Mouse (Mus musculus) ES-E14 (cell line): Measurements from ENCODE around the gene Slc48a1. TPM values are rescaled to one million over a fixed set of nuclear protein-coding genes. Genes with fewer than 3 reads are reported as not detected.

ENCODE experiments used
- DNase-seq: peaks from one replicate; pipeline ENCODE4 v3.0.0-alpha.2; 2013; ENCODE audit warnings: low read depth, low spot score
- H3K27ac ChIP-seq: 2 replicates; pipeline ENCODE4 v1.5.1; 2012; ENCODE audit warnings: low read depth, mild to moderate bottlenecking, low read length, moderate library complexity, mixed read lengths; ENCODE audit not compliant: poor library complexity, insufficient read depth, severe bottlenecking
- H3K36me3 ChIP-seq: 2 replicates; pipeline ENCODE4 v1.6.1; 2012; ENCODE audit warnings: mild to moderate bottlenecking, low read length, moderate library complexity, mixed read lengths; ENCODE audit not compliant: control insufficient read depth, poor library complexity, insufficient read depth, severe bottlenecking
- H3K4me1 ChIP-seq, 2 experiments: fragments of 150-350 bp in 1 of 2; sonication (generic) in 1 of 2; 2 replicates each; pipeline ENCODE4 v1.6.1; 2012; ENCODE audit warnings: low read length in 2 of 2, mild to moderate bottlenecking in 1 of 2, mixed read lengths in 1 of 2; ENCODE audit not compliant: control insufficient read depth in 2 of 2, insufficient read depth in 2 of 2, poor library complexity in 1 of 2
- H3K4me3 ChIP-seq, 2 experiments: fragments of 150-350 bp in 1 of 2; sonication (generic) in 1 of 2; 2 replicates each; pipeline ENCODE4 v1.5.1; 2012; ENCODE audit warnings: low read length in 2 of 2, low read depth in 1 of 2, mild to moderate bottlenecking in 1 of 2, mixed read lengths in 1 of 2; ENCODE audit not compliant: insufficient read depth in 1 of 2, poor library complexity in 1 of 2, severe bottlenecking in 1 of 2
- H3K9ac ChIP-seq: 2 replicates; pipeline ENCODE4 v1.6.1; 2012; ENCODE audit warnings: low read depth, mild to moderate bottlenecking, low read length, mixed read lengths; ENCODE audit not compliant: poor library complexity, insufficient read depth, severe bottlenecking
- H3K9me3 ChIP-seq: fragments of 150-350 bp; sonication (generic); 2 replicates; pipeline ENCODE4 v1.6.1; 2012; ENCODE audit warnings: low read depth, mild to moderate bottlenecking, low read length; ENCODE audit not compliant: control insufficient read depth, insufficient read depth
- CHD2 ChIP-seq: IDR thresholded peaks from 2 replicates; pipeline ENCODE4 v1.6.1; 2014; ENCODE audit warnings: mild to moderate bottlenecking, low read depth, low read length, inconsistent platforms
- HCFC1 ChIP-seq: IDR thresholded peaks from 2 replicates; pipeline ENCODE4 v1.6.1; 2012; ENCODE audit warnings: low read length, inconsistent platforms, borderline replicate concordance; ENCODE audit not compliant: insufficient read depth
- MAFK ChIP-seq: IDR thresholded peaks from 2 replicates; pipeline ENCODE4 v1.6.1; 2014; ENCODE audit warnings: mild to moderate bottlenecking, low read depth, low read length, inconsistent platforms; ENCODE audit not compliant: insufficient read depth
- ZC3H11A ChIP-seq: IDR thresholded peaks from 2 replicates; pipeline ENCODE4 v1.6.1; 2012; ENCODE audit warnings: low read depth, mild to moderate bottlenecking, inconsistent platforms, low read length, borderline replicate concordance
- ZNF384 ChIP-seq: IDR thresholded peaks from 2 replicates; pipeline ENCODE4 v1.6.1; 2012; ENCODE audit warnings: low read depth, low read length, inconsistent platforms
- in situ Hi-C, 2 experiments: fragments of 600-800 bp; cut with MboI; formaldehyde crosslinking; loops; one replicate each; pipeline ENCODE4 v1.15.1; 2025; ENCODE audit warnings: low sequenced_read_pairs in 2 of 2, inconsistent platforms in 1 of 2; ENCODE audit not compliant: unreplicated experiment in 2 of 2
- total RNA-seq: library from RNA; depleted of rRNA; stranded (reverse); fragments of 300-350 nt; gene quantifications from 2 replicates; pipeline ENCODE4 v1.2.3, GENCODE M21; 2012

Gene Slc48a1
- total RNA-seq, 1 experiment = 18.6 TPM

DNA sequence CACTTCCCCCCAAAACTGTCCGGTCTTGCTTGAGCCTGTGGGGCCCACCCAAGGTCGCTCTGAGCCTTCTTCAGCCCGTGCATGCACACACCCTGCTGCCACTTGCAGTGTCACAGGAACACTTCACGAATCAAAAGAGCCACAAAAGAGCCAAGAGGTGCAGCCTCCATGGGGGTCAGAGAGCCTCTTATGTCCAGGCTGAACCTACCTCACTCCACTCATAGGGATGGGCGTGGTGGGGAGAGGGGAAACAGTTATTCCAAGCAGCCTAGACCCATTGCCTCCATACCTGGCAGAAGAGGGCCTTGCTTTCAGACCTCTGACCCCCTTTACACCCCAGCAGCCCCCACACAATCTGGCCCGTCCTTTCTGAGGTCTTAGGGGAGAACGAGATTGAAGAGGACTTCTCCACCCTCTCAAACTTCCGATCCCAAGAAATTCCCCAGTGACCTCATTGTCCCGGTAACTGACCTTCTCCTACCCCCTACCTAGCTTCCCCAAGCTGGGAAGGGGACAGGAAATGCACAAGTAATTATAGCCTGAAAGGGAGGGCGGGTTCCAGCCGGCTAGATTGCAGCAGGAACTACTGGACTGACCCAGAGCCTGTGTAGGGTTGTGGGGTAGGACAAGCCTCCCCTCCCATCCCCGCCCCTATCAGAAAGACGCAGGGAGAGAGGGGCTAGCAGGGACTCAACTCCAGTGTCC lies 13.1 kb upstream of the Slc48a1 start:
- H3K9me3 ChIP-seq = no peaks in the 10 kb centered on the region
- TF ChIP-seq MAFK = no peak
- no peak for TF ChIP-seq ZNF384
- TF ChIP-seq ZC3H11A = no peak
- no peak for TF ChIP-seq CHD2
- no peak for TF ChIP-seq HCFC1
- peak overlapping the region in 1 of 2 experiments; percentile 28; a peak in 2 of 4 replicates for H3K4me3 ChIP-seq
- no peak overlapping the region for H3K9ac ChIP-seq
- no peaks in the 10 kb centered on the region for H3K36me3 ChIP-seq
- DNase-seq = no peak
- no peak overlapping the region for H3K27ac ChIP-seq
- H3K4me1 ChIP-seq = peaks cover 8 to 26% of the 10 kb centered on the region in 2 experiments; a peak in 3 of 4 replicates
- in situ Hi-C loops = no loop called here

DNA sequence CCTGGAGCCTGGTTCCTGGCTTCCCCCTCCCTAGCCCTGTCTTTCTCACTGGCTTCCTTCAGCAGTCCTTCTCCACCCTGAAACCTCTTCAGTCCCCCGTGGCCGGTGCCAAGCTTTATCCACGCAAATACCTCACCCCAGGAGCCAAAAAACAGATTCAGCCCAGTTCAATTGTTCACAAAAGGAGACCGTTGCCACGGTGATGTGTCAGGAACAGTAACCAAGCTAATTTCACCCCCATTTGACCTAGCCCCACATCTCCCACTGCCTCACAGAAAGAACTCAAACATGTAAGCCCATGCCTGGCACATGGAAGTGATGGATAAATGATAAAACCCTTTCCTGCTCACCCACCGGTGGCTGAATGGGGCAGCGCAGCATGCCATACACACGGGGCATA lies 12.1 kb upstream of the Slc48a1 start:
- H3K9ac ChIP-seq = no peak overlapping the region
- in situ Hi-C loops = no loop called here
- TF ChIP-seq ZNF384 = no peak
- no peak for TF ChIP-seq ZC3H11A
- TF ChIP-seq CHD2 = no peak
- H3K4me3 ChIP-seq = peak overlapping the region; percentile 62 to 68; a peak in 2 of 4 replicates
- no peaks in the 10 kb centered on the region for H3K36me3 ChIP-seq
- no peaks in the 10 kb centered on the region for H3K9me3 ChIP-seq
- no peak overlapping the region for H3K27ac ChIP-seq
- DNase-seq = no peak
- peaks cover 8 to 26% of the 10 kb centered on the region in 2 experiments; a peak in 3 of 4 replicates for H3K4me1 ChIP-seq

DNA sequence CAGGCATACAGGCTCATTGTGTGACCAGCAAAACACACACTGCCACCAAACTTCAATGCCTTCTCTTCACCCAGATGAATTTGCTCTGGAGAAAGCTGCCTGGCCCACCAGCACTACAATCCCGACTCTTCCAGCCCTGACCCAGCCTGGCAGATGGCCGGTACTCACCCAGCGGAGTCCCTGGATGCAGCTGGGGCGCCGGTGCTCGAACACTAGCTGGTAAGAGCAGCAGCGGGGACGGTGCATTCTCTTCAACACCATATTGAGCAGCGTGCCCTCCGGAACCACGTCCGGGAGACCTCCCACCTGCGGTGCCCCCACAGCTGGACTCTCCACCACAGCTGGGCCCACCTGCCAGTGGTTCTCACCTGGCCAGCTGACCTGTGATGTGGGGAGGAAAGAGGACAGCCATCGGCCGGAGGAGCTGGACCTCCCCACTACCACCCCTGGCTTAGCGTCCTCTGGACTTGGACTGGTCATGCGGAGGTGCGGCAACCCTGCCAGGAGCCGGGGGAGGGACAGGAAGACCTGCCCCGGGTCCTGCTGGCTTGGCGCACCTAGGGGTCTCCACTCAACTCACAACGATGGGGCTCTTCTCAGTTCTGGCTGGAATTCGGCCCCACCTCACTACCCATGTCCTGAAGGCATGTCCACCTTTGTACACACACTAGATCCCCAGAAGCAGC lies 11.6 kb upstream of the Slc48a1 start:
- Histone ChIP-seq H3K9me3 (no peaks in the 10 kb centered on the region), H3K4me1 (peaks cover 8 to 26% of the 10 kb centered on the region in 2 experiments; a peak in 3 of 4 replicates), H3K4me3 (peak overlapping the region; percentile 62 to 68), H3K9ac (no peak overlapping the region), H3K36me3 (no peaks in the 10 kb centered on the region), H3K27ac (no peak overlapping the region)
- no peak for DNase-seq
- in situ Hi-C loops = no loop called here
- TF ChIP-seq HCFC1 (no peak), ZNF384 (no peak), MAFK (no peak), CHD2 (no peak), ZC3H11A (no peak)

DNA sequence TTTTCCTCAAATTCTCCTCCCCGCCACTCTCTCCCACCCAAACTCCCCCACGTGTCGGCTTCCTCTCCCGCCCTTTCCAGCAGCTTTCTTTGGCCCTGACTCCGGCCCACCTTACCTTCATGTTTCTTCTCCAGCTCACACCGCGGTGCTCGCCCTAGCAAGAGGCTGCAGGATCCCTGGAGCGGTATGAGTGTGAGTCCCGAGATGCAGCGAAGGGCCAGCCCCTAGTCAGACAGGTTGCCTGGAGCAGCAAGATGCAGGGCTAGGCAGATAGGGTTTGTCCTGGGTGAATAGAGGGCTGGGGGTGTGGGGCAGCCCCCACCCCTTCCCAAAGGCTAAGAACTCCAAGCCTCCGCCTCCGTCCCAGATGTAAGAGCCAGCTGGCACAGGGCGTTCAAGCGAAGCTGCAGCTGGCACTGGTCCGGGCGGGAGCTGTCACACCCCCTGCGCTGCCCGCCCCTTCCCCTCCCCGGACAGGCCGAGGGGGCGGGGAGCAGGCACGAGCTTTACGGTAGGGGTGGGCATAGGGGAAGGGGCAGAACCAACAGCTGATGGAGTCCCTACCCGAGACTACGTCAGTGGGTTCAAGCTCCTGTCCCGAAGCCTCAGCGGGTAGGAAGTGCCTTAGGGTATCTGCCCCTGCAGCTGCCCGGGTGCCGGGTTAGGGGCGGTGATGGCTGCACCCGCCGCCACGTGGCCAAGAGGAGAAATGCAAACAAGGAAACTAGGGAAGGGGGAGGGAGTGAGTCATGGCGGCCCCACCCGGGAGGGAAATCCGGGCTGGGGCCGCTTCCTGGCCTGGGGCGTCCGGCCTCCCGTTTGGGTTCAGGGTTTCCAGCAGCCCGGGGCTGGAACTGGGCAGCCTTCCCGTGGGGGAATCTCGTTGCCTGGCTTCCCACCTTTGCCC lies 10.8 kb upstream of the Slc48a1 start, which contains the start of gene Rapgef3:
Rapgef3 (minus strand) TSS at position 693 of the 907 bp plus-strand sequence.
- TF ChIP-seq ZC3H11A = no peak
- no peak for TF ChIP-seq HCFC1
- no peak for TF ChIP-seq CHD2
- TF ChIP-seq ZNF384 = no peak
- no peak for TF ChIP-seq MAFK
- DNase-seq = no peak
- Histone ChIP-seq H3K4me3 (peak within 1 kb of the TSS; percentile 62 to 68), H3K4me1 (peaks cover 8 to 26% of the 10 kb centered on the region in 2 experiments; a peak in 3 of 4 replicates), H3K9ac (peak within 1 kb of the TSS; percentile 75), H3K27ac (no peak within 1 kb of the TSS), H3K36me3 (no peaks in the 10 kb centered on the region), H3K9me3 (no peaks in the 10 kb centered on the region)
- in situ Hi-C loops = no loop called here
